Comparison of ENCODE assay signal across 9 mouse cellular contexts in genomic region chr6:146405380-146405779, GRCm38 (mm10).
DNase-seq lines count a peak whose midpoint lies in the region; ATAC-seq and TF ChIP-seq lines count a peak whose summit lies in the region.
"Had no signal": no experiment of that assay in that cellular context is flagged by ENCODE, and none has a peak within 500 bp of the region (broad histone marks: within the 10 kb centered on the region; RNA-seq: fewer than 3 reads in every experiment).

No protein-coding gene starts in this region.

- H3K4me3 ChIP-seq in hindbrain, embryonic 10.5 days = no peak overlapping the region
- H3K4me3 ChIP-seq in hindbrain, embryonic 12.5 days = no peak overlapping the region
- H3K4me3 ChIP-seq in E14TG2a.4 (replicated peaks; ENCODE audit: low read length) = no peak overlapping the region
- H3K4me3 ChIP-seq in limb, embryonic 14.5 days (replicated peaks; ENCODE audit: low read length) = no peak overlapping the region
- H3K4me3 ChIP-seq: limb, embryonic 13.5 days had no signal

- 53% methylated on average over 6 of the region's 6 CpGs for WGBS in hindbrain, embryonic 10.5 days
- WGBS in hindbrain, embryonic 12.5 days = 53% methylated on average over 6 of the region's 6 CpGs
- WGBS in limb, embryonic 14.5 days = 60% methylated on average over 6 of the region's 6 CpGs

- no peak overlapping the region for H3K9ac ChIP-seq in hindbrain, embryonic 12.5 days
- H3K9ac ChIP-seq in limb, embryonic 14.5 days (ENCODE audit: low read depth, low read length, severe bottlenecking) = no peak overlapping the region
- H3K9ac ChIP-seq: limb, embryonic 13.5 days had no signal

- peaks cover 24% of the 10 kb centered on the region for H3K4me1 ChIP-seq in hindbrain, embryonic 10.5 days (replicated peaks)
- H3K4me1 ChIP-seq in hindbrain, embryonic 12.5 days = peaks cover 12% of the 10 kb centered on the region; the same call in 1 of the 2 replicates
- H3K4me1 ChIP-seq in E14TG2a.4 (replicated peaks; ENCODE audit: low read depth, low read length) = peaks cover 3% of the 10 kb centered on the region; the same call in 1 of the 2 replicates
- peaks cover 23% of the 10 kb centered on the region for H3K4me1 ChIP-seq in limb, embryonic 14.5 days (ENCODE audit: control insufficient read depth, insufficient read depth, low read length)

- no peaks in the 10 kb centered on the region for H3K36me3 ChIP-seq in hindbrain, embryonic 10.5 days
- H3K36me3 ChIP-seq in hindbrain, embryonic 12.5 days = no peaks in the 10 kb centered on the region
- no peaks in the 10 kb centered on the region for H3K36me3 ChIP-seq in E14TG2a.4 (ENCODE audit: insufficient read depth, low read length)
- no peaks in the 10 kb centered on the region for H3K36me3 ChIP-seq in limb, embryonic 14.5 days (ENCODE audit: control insufficient read depth, insufficient read depth, low read length)
- H3K36me3 ChIP-seq: limb, embryonic 13.5 days had no signal

- no peak for TF ChIP-seq POLR2A in limb, embryonic 14.5 days (IDR thresholded peaks at IDR 0.05; ENCODE audit: borderline replicate concordance, extremely low read depth, insufficient read depth, insufficient read length)

- peak; percentile 96 for TF ChIP-seq CTCF in E14TG2a.4 (conservative IDR thresholded peaks at IDR 0.05; ENCODE audit: low read length)

- no peak overlapping the region for H3K4me2 ChIP-seq in hindbrain, embryonic 12.5 days (replicated peaks)
- H3K4me2 ChIP-seq in limb, embryonic 14.5 days (replicated peaks; ENCODE audit: low read depth, low read length, severe bottlenecking) = no peak overlapping the region

- ATAC-seq in hindbrain, embryonic 12.5 days (ENCODE audit: low FRiP score) = no peak
- ATAC-seq in limb, embryonic 14.5 days (ENCODE audit: low FRiP score, low read depth) = no peak

- H3K27me3 ChIP-seq in hindbrain, embryonic 10.5 days (ENCODE audit: insufficient read depth, poor library complexity, severe bottlenecking) = no peaks in the 10 kb centered on the region; the same call in 1 of the 2 replicates
- no peaks in the 10 kb centered on the region for H3K27me3 ChIP-seq in hindbrain, embryonic 12.5 days
- no peaks in the 10 kb centered on the region for H3K27me3 ChIP-seq in E14TG2a.4 (ENCODE audit: insufficient read depth, low read length)
- H3K27me3 ChIP-seq in limb, embryonic 14.5 days (ENCODE audit: control insufficient read depth, insufficient read depth, low read length) = no peaks in the 10 kb centered on the region
- H3K27me3 ChIP-seq: limb, embryonic 13.5 days had no signal

- no peaks in the 10 kb centered on the region for H3K9me3 ChIP-seq in hindbrain, embryonic 10.5 days
- no peaks in the 10 kb centered on the region for H3K9me3 ChIP-seq in hindbrain, embryonic 12.5 days (replicated peaks)
- H3K9me3 ChIP-seq in E14TG2a.4 (ENCODE audit: low read length) = peaks cover 36% of the 10 kb centered on the region
- no peaks in the 10 kb centered on the region for H3K9me3 ChIP-seq in limb, embryonic 14.5 days (ENCODE audit: control insufficient read depth, low read length)
- H3K9me3 ChIP-seq: limb, embryonic 13.5 days had no signal

- peak; percentile 71 for DNase-seq in hindbrain, embryonic 10.5 days (ENCODE audit: low spot score)
- DNase-seq in 3T3-L1 (ENCODE audit: low read depth, low spot score) = peak; percentile 71
- DNase-seq in c-Kit-positive CD71-positive TER-119-positive erythroid progenitor cells, embryonic 14.5 days (ENCODE audit: low spot score) = peak; percentile 62
- peak; percentile 45 for DNase-seq in limb, embryonic 14.5 days (ENCODE audit: low spot score)
- peak; percentile 71 for DNase-seq in retina, postnatal 1 day
- no peak for DNase-seq in layer of hippocampus, postnatal 36 days

- H3K27ac ChIP-seq in hindbrain, embryonic 10.5 days = no peak overlapping the region
- no peak overlapping the region for H3K27ac ChIP-seq in hindbrain, embryonic 12.5 days
- no peak overlapping the region for H3K27ac ChIP-seq in limb, embryonic 14.5 days (replicated peaks; ENCODE audit: low read depth, low read length)

Comparison
In these comparisons a context has a peak if more than half of its experiments do, and no peak if none do; other contexts are left out.
1. DNase-seq: peak in hindbrain, embryonic 10.5 days (single experiment), 3T3-L1 (single experiment), c-Kit-positive CD71-positive TER-119-positive erythroid progenitor cells, embryonic 14.5 days (single experiment), limb, embryonic 14.5 days (single experiment) and retina, postnatal 1 day (single experiment); none in layer of hippocampus, postnatal 36 days (0 of 2).